Mouse (Mus musculus) kidney, postnatal 0 days (tissue): ENCODE results near the gene Dennd4a. TPM values are rescaled to one million over a fixed set of nuclear protein-coding genes. Genes with fewer than 3 reads are reported as not detected.
A peak's percentile ranks its signal among the peaks of the same experiment; 100 is the strongest.

ENCODE experiments used
- ATAC-seq: fragments of 200-750 bp; cut with Nextera tagmentation; replicated peaks from 2 replicates; pipeline ENCODE4 v1.8.0; 2017; ENCODE audit warnings: low read depth, moderate number of reproducible peaks, moderate TSS enrichment, moderate library complexity; ENCODE audit not compliant: low FRiP score
- DNase-seq: peaks from one replicate; pipeline ENCODE4 v3.0.0-alpha.2; 2016; ENCODE audit warnings: low spot score
- H3K27ac ChIP-seq: fragments of 300-500 bp; sonication (generic); 2 replicates; pipeline ENCODE4 v1.5.1; 2014; ENCODE audit warnings: mild to moderate bottlenecking
- H3K27me3 ChIP-seq: fragments of 300-500 bp; sonication (generic); 2 replicates; pipeline ENCODE4 v1.6.1; 2014; ENCODE audit warnings: low read length, mixed read lengths; ENCODE audit not compliant: insufficient read depth
- H3K36me3 ChIP-seq: fragments of 300-500 bp; sonication (generic); 2 replicates; pipeline ENCODE4 v1.6.1; 2014; ENCODE audit warnings: low read length, mixed read lengths; ENCODE audit not compliant: insufficient read depth
- H3K4me1 ChIP-seq: fragments of 300-500 bp; sonication (generic); replicated peaks from 2 replicates; pipeline ENCODE4 v1.6.1; 2014; ENCODE audit warnings: antibody characterized with exemption, low read length, mixed read lengths; ENCODE audit not compliant: insufficient read depth
- H3K4me2 ChIP-seq: fragments of 300-500 bp; sonication (generic); 2 replicates; pipeline ENCODE4 v1.6.1; 2014; ENCODE audit warnings: mild to moderate bottlenecking, low read length, moderate library complexity, mixed read lengths
- H3K4me3 ChIP-seq: fragments of 300-500 bp; sonication (generic); replicated peaks from 2 replicates; pipeline ENCODE4 v1.5.1; 2014; ENCODE audit warnings: low read depth, low read length
- H3K9ac ChIP-seq: fragments of 300-500 bp; sonication (generic); 2 replicates; pipeline ENCODE4 v1.6.1; 2014; ENCODE audit warnings: low read depth, low read length
- H3K9me3 ChIP-seq: fragments of 300-500 bp; sonication (generic); replicated peaks from 2 replicates; pipeline ENCODE4 v1.6.1; 2016; ENCODE audit warnings: low read length, inconsistent platforms, mixed read lengths
- CTCF ChIP-seq: IDR thresholded peaks from 2 replicates; pipeline ENCODE4 v1.5.1; 2016; ENCODE audit warnings: antibody characterized with exemption, low read depth, mild to moderate bottlenecking, moderate library complexity
- WGBS: fragments of 180-500 bp; shearing (Covaris S2); extraction: QIAGEN DNeasy Blood & Tissue Kit; methylation state at CpG from one replicate; pipeline ENCODE4 v1.1.7; 2014; 5-methylcytosine and 5-hydroxymethylcytosine counted together
- polyA plus RNA-seq: library from polyadenylated mRNA; unstranded; fragments of >200 nt; fragmentation: Nextera tagmentation; extraction: Ambion mirVana; gene quantifications from 2 replicates; pipeline ENCODE4 v1.2.1, GENCODE M21; 2015

Dennd4a gene
- polyA plus RNA-seq, 1 experiment from 2014 or later, result 2.7 TPM

DNA sequence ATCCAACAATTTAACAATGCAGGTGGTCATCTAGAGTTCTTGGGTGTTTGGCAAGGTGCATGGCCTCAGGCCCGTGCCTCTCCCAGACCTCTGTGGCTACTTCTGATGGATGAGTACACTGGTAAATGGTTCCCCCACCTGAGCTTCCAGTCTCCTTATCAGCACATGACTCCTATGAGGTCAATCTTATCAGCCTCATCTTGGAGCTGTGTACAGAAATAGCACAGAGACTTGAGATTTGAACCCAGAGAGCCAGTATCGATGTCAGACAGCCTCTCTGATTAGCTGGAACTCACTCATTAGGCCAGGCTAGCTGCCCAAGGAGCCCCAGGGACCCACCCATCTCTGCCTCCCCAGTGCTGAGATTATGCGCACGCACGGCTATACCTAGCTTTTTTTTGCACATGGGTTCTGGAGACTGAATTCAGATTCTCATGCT is 40.7 kb upstream of the Dennd4a start:
- H3K27ac ChIP-seq, result no peak overlapping the region
- WGBS, result 87% methylated on average over 5 of the region's 5 CpGs
- H3K4me1 ChIP-seq, result no peaks in the 10 kb centered on the region
- no peaks in the 10 kb centered on the region for H3K36me3 ChIP-seq
- H3K4me3 ChIP-seq, result no peak overlapping the region
- H3K9me3 ChIP-seq, result no peaks in the 10 kb centered on the region
- no peak overlapping the region for H3K4me2 ChIP-seq
- DNase-seq, result no peak
- TF ChIP-seq CTCF, result no peak
- no peak overlapping the region for H3K9ac ChIP-seq
- no peaks in the 10 kb centered on the region for H3K27me3 ChIP-seq
- ATAC-seq, result no peak

DNA sequence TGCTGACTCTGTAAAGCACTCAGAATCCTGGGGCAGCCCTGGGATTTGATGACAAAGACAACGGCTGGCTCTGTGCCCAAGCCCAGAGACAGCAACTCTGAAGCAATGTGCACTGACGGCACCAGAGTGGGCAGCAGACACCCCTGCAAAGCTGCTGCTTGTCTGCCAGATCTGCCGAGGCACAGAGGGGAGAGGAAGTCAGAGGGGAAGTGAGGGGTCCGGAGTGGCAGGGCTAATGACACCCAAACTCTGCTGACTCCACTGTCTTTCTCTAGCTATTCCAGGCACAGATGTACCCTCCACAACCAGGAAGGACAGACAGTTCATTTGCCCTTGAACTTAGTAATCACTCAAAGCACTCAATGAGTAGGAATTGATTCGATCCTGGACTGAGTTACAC is 39.9 kb upstream of the Dennd4a start:
- 49% methylated on average over 5 of the region's 5 CpGs for WGBS
- Histone ChIP-seq H3K4me1 (no peaks in the 10 kb centered on the region), H3K4me2 (no peak overlapping the region), H3K36me3 (no peaks in the 10 kb centered on the region), H3K9ac (no peak overlapping the region), H3K27me3 (no peaks in the 10 kb centered on the region), H3K27ac (no peak overlapping the region), H3K4me3 (no peak overlapping the region), H3K9me3 (no peaks in the 10 kb centered on the region)
- no peak for TF ChIP-seq CTCF
- peak; percentile 14 for DNase-seq
- no peak for ATAC-seq

DNA sequence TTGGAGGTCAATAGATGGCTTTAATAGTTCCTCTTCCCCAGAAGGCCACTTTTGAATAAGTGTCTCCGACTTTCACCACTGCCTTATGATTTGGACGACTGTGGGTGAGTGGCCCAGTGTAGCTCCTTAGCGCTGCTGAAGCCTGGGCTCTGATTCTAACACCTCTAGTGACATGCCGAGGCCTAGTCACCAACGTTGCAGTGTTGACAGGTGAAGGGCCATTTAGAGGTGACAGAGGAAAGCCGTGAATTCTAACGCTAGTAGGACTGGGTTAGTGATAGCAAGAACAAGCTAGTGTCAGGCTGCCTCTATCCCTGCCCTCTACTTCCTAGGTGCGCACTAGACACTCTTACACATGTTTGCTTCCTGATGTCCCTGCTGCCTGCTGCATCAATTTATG is 37.9 kb upstream of the Dennd4a start:
- Histone ChIP-seq H3K9me3 (no peaks in the 10 kb centered on the region), H3K27ac (no peak overlapping the region), H3K9ac (no peak overlapping the region), H3K4me3 (no peak overlapping the region), H3K4me1 (no peaks in the 10 kb centered on the region), H3K4me2 (no peak overlapping the region), H3K36me3 (no peaks in the 10 kb centered on the region), H3K27me3 (no peaks in the 10 kb centered on the region)
- TF ChIP-seq CTCF, result no peak
- WGBS, result 61% methylated on average over 8 of the region's 8 CpGs
- ATAC-seq, result no peak
- DNase-seq, result no peak

DNA sequence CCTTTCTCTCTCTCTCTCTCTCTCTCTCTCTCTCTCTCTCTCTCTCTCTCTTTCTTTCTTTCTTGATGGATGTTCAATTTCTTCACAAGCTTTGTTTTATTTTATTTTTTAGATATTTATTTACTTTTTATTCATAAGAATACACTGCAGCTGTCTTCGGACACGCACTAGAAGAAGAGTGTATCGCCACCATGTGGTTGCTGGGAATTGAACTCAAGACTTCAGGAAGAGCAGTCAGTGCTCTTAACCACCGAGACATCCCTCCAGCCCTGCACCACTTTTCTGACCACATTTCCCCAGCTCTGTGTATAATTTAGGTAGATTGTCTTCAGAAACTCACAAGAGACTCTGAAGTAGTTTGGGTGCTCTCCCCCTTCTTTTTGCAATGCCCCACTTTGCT is 37.2 kb upstream of the Dennd4a start:
- H3K36me3 ChIP-seq, result no peaks in the 10 kb centered on the region
- H3K9me3 ChIP-seq, result no peaks in the 10 kb centered on the region
- no peak overlapping the region for H3K4me2 ChIP-seq
- DNase-seq (no peak), ATAC-seq (no peak)
- 55% methylated on average over 4 of the region's 4 CpGs for WGBS
- H3K4me1 ChIP-seq, result no peaks in the 10 kb centered on the region
- H3K4me3 ChIP-seq, result no peak overlapping the region
- H3K9ac ChIP-seq, result no peak overlapping the region
- H3K27ac ChIP-seq, result no peak overlapping the region
- TF ChIP-seq CTCF, result peak; percentile 55; the same call in 1 of the 2 replicates
- H3K27me3 ChIP-seq, result no peaks in the 10 kb centered on the region

DNA sequence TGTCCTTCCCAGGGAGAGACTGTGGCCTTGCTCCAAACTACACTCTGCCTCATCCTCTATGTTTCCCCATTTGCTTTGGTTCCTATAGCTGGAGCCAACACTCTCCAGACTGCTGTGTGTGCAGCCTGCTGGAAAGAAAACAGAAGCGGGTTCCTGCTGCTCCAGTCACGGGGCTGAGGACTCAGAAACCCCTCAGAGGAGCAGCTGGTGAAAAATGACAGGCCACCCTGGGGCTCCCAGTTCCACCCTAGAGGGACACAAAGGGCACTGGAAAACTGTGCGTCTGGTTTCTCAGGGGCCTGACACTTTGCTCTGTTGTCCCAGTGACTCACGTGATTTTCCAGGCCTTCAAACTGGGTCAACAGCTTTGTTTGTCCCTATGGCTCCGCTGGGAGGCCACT is 36.7 kb upstream of the Dennd4a start:
- Histone ChIP-seq H3K27me3 (no peaks in the 10 kb centered on the region), H3K4me3 (no peak overlapping the region), H3K9me3 (no peaks in the 10 kb centered on the region), H3K36me3 (no peaks in the 10 kb centered on the region), H3K9ac (0 out of 2 replicates have a peak overlapping the region, but pooled peaks have one; percentile 3), H3K27ac (peak overlapping the region; percentile 51; the same call in 1 of the 2 replicates), H3K4me1 (no peaks in the 10 kb centered on the region), H3K4me2 (no peak overlapping the region)
- WGBS, result 30% methylated on average over 5 of the region's 5 CpGs
- peak; percentile 9 for DNase-seq
- no peak for ATAC-seq
- TF ChIP-seq CTCF, result no peak

DNA sequence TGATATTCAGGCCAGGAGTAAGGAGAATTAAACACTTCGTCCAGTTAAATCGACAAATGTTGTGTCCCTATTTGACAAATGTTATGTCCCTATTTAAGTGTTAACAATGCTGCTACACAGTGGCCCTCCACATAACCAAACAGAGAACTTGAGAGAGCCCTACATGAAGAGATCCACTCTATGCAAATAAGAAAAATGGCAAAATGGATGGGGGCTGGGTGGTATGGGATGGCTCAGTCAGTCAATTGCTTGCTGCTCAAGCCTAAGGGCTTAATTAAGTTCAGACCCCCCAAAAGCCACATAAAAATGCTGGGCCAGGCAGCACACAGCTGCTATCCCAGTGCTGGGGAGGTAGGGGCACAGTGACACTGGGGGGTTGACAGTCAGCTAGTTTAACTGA is 36.3 kb upstream of the Dennd4a start:
- Histone ChIP-seq H3K4me2 (no peak overlapping the region), H3K4me3 (no peak overlapping the region), H3K9ac (0 out of 2 replicates have a peak overlapping the region, but pooled peaks have one; percentile 3), H3K4me1 (no peaks in the 10 kb centered on the region), H3K27ac (no peak overlapping the region), H3K27me3 (no peaks in the 10 kb centered on the region), H3K36me3 (no peaks in the 10 kb centered on the region), H3K9me3 (no peaks in the 10 kb centered on the region)
- TF ChIP-seq CTCF, result no peak
- no peak for ATAC-seq
- no peak for DNase-seq
- WGBS, result 75% methylated on average over 2 of the region's 2 CpGs

DNA sequence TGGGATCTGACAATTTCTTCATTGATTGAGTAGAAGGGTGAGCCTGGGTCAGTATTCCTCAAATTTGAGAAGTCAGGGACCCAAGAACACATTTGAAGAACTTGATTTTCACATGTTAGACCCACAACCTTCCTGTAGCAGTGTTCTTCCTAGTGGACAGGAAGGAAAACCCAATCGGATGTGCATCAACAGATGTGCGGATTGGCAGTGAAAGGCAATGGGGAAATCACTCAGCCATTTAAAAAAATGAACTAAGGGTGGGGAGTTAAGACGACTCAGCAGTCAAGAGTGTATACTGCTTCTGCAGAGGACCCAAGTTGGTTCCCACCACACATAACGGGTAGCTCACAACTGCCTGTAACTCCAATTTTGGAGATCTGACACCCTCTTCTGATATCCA is 35.6 kb upstream of the Dennd4a start:
- Histone ChIP-seq H3K36me3 (no peaks in the 10 kb centered on the region), H3K27ac (no peak overlapping the region), H3K4me1 (no peaks in the 10 kb centered on the region), H3K4me3 (no peak overlapping the region), H3K9ac (no peak overlapping the region), H3K9me3 (no peaks in the 10 kb centered on the region), H3K27me3 (no peaks in the 10 kb centered on the region), H3K4me2 (no peak overlapping the region)
- whole genome bisulfite sequencing, result 74% methylated on average over 4 of the region's 4 CpGs
- ATAC-seq (no peak), DNase-seq (no peak)
- TF ChIP-seq CTCF, result no peak
